Mouse (Mus musculus) hindbrain, embryonic 10.5 days (tissue): ENCODE results near the gene Zfp626. TPM values are rescaled to one million over a fixed set of nuclear protein-coding genes. Genes with fewer than 3 reads are reported as not detected.
"Not testable (repeated sequence)": the region's sequence is repeated elsewhere in the genome, so short reads cannot be mapped to it uniquely, and the experiment has no call there.

Experiments used
- DNase-seq: peaks from one replicate; pipeline ENCODE4 v3.0.0-alpha.2; 2017; ENCODE audit warnings: low spot score
- H3K27ac ChIP-seq: fragments of 300-500 bp; sonication (generic); 2 replicates; pipeline ENCODE4 v1.5.1; 2016; ENCODE audit warnings: mild to moderate bottlenecking, moderate library complexity
- H3K27me3 ChIP-seq: fragments of 300-500 bp; sonication (generic); 2 replicates; pipeline ENCODE4 v1.6.1; 2016; ENCODE audit warnings: mild to moderate bottlenecking; ENCODE audit not compliant: poor library complexity, insufficient read depth, severe bottlenecking
- H3K36me3 ChIP-seq: fragments of 300-500 bp; sonication (generic); 2 replicates; pipeline ENCODE4 v1.6.1; 2016; ENCODE audit warnings: mild to moderate bottlenecking, moderate library complexity
- H3K4me1 ChIP-seq: fragments of 300-500 bp; sonication (generic); replicated peaks from 2 replicates; pipeline ENCODE4 v1.6.1; 2016; ENCODE audit warnings: mild to moderate bottlenecking
- H3K4me3 ChIP-seq: fragments of 300-500 bp; sonication (generic); 2 replicates; pipeline ENCODE4 v1.5.1; 2016; ENCODE audit warnings: mild to moderate bottlenecking, moderate library complexity
- H3K9me3 ChIP-seq: fragments of 300-500 bp; sonication (generic); 2 replicates; pipeline ENCODE4 v1.6.1; 2016; ENCODE audit warnings: mild to moderate bottlenecking, moderate library complexity
- WGBS: fragments of 180-500 bp; shearing (Covaris S2); methylation state at CpG from one replicate; pipeline ENCODE4 v1.1.7; 2016; 5-methylcytosine and 5-hydroxymethylcytosine counted together
- polyA plus RNA-seq: library from polyadenylated mRNA; unstranded; fragments of >200 nt; fragmentation: Nextera tagmentation; extraction: Ambion mirVana; gene quantifications from 2 replicates; pipeline ENCODE4 v1.2.1, GENCODE M21; 2016

Zfp626 gene
- polyA plus RNA-seq, 1 experiment from 2014 or later = 1.9 TPM

DNA sequence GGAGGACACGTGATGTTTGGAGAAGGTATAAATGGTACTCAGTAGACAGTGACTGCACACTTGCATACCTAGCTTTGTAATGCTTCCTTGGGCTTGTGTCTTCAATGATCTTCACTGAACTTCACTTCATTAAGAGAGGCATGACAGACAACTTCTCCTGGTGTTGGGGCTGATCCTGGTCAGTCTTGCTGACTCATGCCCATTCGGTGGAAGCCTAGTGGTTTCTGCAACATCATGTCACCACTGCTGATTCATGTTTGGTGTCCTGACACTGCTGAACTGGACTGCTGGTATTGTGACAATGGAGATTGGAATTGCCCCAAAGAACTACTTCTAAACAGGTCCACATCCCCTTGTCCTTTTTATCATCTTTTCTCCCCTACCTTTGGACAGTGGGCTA lies 27.1 kb downstream of the Zfp626 start:
- H3K27ac ChIP-seq = no peak overlapping the region
- WGBS = 84% methylated on average over 2 of the region's 2 CpGs

GRCm38 (mm10) chr7:27837896-27838295 lies 30.9 kb downstream of the Zfp626 start:
- no peaks in the 10 kb centered on the region for H3K27me3 ChIP-seq
- peak overlapping the region; percentile 88 for H3K27ac ChIP-seq
- no peaks in the 10 kb centered on the region for H3K9me3 ChIP-seq
- peak overlapping the region; percentile 65 for H3K4me3 ChIP-seq
- H3K36me3 ChIP-seq = no peaks in the 10 kb centered on the region
- DNase-seq = no peak
- peaks cover 14% of the 10 kb centered on the region for H3K4me1 ChIP-seq
- WGBS = 36% methylated on average over 6 of the region's 6 CpGs

More for the DNA sequence above, 27.1 kb downstream of the Zfp626 start:
- Histone ChIP-seq H3K36me3 (no peaks in the 10 kb centered on the region), H3K27me3 (no peaks in the 10 kb centered on the region), H3K9me3 (no peaks in the 10 kb centered on the region), H3K4me1 (peaks cover 8% of the 10 kb centered on the region), H3K4me3 (no peak overlapping the region)
- no peak for DNase-seq

GRCm38 (mm10) chr7:27838323-27839249 lies 31.6 kb downstream of the Zfp626 start, which contains the start of gene Zfp59:
Gene Zfp59, plus strand, starts transcription at chr7:27838607.
- Histone ChIP-seq H3K27ac (peak within 1 kb of the TSS; percentile 88), H3K4me3 (peak within 1 kb of the TSS; percentile 65), H3K4me1 (peaks cover 14% of the 10 kb centered on the region), H3K27me3 (no peaks in the 10 kb centered on the region), H3K36me3 (no peaks in the 10 kb centered on the region), H3K9me3 (no peaks in the 10 kb centered on the region)
- WGBS = 4% methylated on average over 34 of the region's 34 CpGs
- DNase-seq = peak; percentile 91

DNA sequence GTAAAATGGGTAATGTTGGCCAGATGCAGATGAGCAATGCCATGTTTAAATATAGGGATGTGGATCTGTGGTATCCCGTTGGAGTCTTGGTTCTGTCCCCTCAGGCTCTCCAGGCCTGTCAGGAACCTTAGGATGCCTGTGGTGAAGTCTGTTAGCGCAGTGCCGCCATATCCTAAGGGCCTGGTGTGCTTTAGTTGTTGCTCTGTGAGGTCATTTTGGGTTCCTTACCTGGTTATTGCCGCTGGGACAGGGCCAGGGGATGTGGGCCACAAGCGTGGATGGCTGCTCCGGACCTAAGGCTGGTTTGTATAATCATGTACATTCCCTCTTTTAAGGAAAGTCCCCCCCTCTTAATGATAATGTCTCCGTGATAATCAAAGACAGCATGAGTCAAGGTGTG lies 32.6 kb downstream of the Zfp626 start:
- no peaks in the 10 kb centered on the region for H3K27me3 ChIP-seq
- no peak overlapping the region for H3K27ac ChIP-seq
- peak overlapping the region; percentile 65; the same call in 1 of the 2 replicates for H3K4me3 ChIP-seq
- peaks cover 14% of the 10 kb centered on the region for H3K4me1 ChIP-seq
- WGBS = 95% methylated on average over 7 of the region's 7 CpGs
- H3K9me3 ChIP-seq = no peaks in the 10 kb centered on the region
- DNase-seq = no peak
- H3K36me3 ChIP-seq = peaks cover 4% of the 10 kb centered on the region

GRCm38 (mm10) chr7:27840104-27840503 lies 33.1 kb downstream of the Zfp626 start:
- no peak for DNase-seq
- 87% methylated on average over 6 of the region's 6 CpGs for WGBS
- Histone ChIP-seq H3K27ac (no peak overlapping the region), H3K4me1 (peaks cover 14% of the 10 kb centered on the region), H3K36me3 (peaks cover 9% of the 10 kb centered on the region), H3K27me3 (no peaks in the 10 kb centered on the region), H3K4me3 (no peak overlapping the region), H3K9me3 (no peaks in the 10 kb centered on the region)

DNA sequence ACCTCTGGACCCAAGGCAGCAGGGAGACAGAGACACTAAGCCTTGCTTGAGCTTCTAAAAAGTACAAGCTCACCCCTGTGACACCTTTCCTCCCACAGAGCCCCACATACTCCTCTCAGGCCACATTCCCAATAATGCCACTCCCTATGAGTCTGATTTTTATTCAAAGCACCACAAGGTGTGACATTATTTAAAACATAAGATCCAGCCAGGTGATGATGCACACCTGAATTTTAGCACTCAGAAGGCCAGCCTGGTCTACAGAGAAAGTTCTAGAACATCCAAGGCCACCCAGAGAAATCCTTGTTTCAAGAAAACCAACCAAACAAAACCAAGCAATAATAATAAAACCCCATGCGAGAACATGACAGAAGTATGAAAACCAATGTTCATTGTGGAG lies 50.2 kb downstream of the Zfp626 start, which contains the start of gene Zfp607a:
Gene Zfp607a (plus strand): TSS at position 301 of the 400 bp plus-strand sequence.
- Histone ChIP-seq H3K27ac (no peak within 1 kb of the TSS), H3K4me3 (no peak within 1 kb of the TSS), H3K9me3 (peaks cover 5% of the 10 kb centered on the region; the same call in 1 of the 2 replicates), H3K27me3 (no peaks in the 10 kb centered on the region), H3K36me3 (peaks cover 47% of the 10 kb centered on the region), H3K4me1 (peaks cover 19% of the 10 kb centered on the region)
- DNase-seq = no peak
- 98% methylated on average over 1 of the region's 1 CpGs for WGBS

GRCm38 (mm10) chr7:27859301-27860251 lies 52.6 kb downstream of the Zfp626 start:
- DNase-seq = no peak
- WGBS = 37% methylated on average over 10 of the region's 10 CpGs
- peaks cover 5% of the 10 kb centered on the region; the same call in 1 of the 2 replicates for H3K9me3 ChIP-seq
- peak overlapping the region; percentile 72 for H3K4me3 ChIP-seq
- H3K4me1 ChIP-seq = peaks cover 19% of the 10 kb centered on the region
- H3K36me3 ChIP-seq = peaks cover 40% of the 10 kb centered on the region
- H3K27ac ChIP-seq = peak overlapping the region; percentile 89
- H3K27me3 ChIP-seq = no peaks in the 10 kb centered on the region

- under 1% methylated on average over 22 of the region's 22 CpGs for WGBS
Measured at GRCm38 (mm10) chr7:27860396-27861235, 53.6 kb downstream of the Zfp626 start.

GRCm38 (mm10) chr7:27862578-27862977 lies 55.6 kb downstream of the Zfp626 start:
- H3K9me3 ChIP-seq, H3K27me3 ChIP-seq, H3K27ac ChIP-seq, DNase-seq, H3K4me3 ChIP-seq: not testable (repeated sequence)
- Histone ChIP-seq H3K36me3 (peaks cover 41% of the 10 kb centered on the region), H3K4me1 (peaks cover 19% of the 10 kb centered on the region)
- WGBS = 85% methylated on average over 5 of the region's 5 CpGs

More at GRCm38 (mm10) chr7:27860396-27861235, 53.6 kb downstream of the Zfp626 start:
- peak overlapping the region; percentile 72 for H3K4me3 ChIP-seq
- H3K36me3 ChIP-seq = peaks cover 40% of the 10 kb centered on the region
- H3K27me3 ChIP-seq = no peaks in the 10 kb centered on the region
- peaks cover 4% of the 10 kb centered on the region; the same call in 1 of the 2 replicates for H3K9me3 ChIP-seq
- DNase-seq = peak; percentile 67
- H3K4me1 ChIP-seq = peaks cover 19% of the 10 kb centered on the region
- peak overlapping the region; percentile 89 for H3K27ac ChIP-seq
